Mouse (Mus musculus) neural tube, embryonic 11.5 days (tissue): ENCODE measurements around the gene Apob. TPM values are rescaled to one million over a fixed set of nuclear protein-coding genes. Genes with fewer than 3 reads are reported as not detected.

ENCODE experiments used
- ATAC-seq: fragments of 200-750 bp; cut with Nextera tagmentation; 2 replicates; pipeline ENCODE4 v1.8.0; 2017; ENCODE audit warnings: moderate number of reproducible peaks, mild to moderate bottlenecking, moderate TSS enrichment, moderate library complexity; ENCODE audit not compliant: insufficient read depth, low FRiP score, low TSS enrichment
- DNase-seq: peaks from one replicate; pipeline ENCODE4 v3.0.0-alpha.2; 2015; ENCODE audit warnings: low spot score
- H3K27ac ChIP-seq: fragments of 300-500 bp; sonication (generic); 2 replicates; pipeline ENCODE4 v1.5.1; 2014; ENCODE audit warnings: low read depth, mild to moderate bottlenecking, low read length
- H3K27me3 ChIP-seq: fragments of 300-500 bp; sonication (generic); 2 replicates; pipeline ENCODE4 v1.6.1; 2014; ENCODE audit warnings: mild to moderate bottlenecking, low read length, mixed read lengths; ENCODE audit not compliant: control insufficient read depth, insufficient read depth
- H3K36me3 ChIP-seq: fragments of 300-500 bp; sonication (generic); 2 replicates; pipeline ENCODE4 v1.6.1; 2014; ENCODE audit warnings: mild to moderate bottlenecking, low read length, moderate library complexity, mixed read lengths; ENCODE audit not compliant: control insufficient read depth, insufficient read depth
- H3K4me1 ChIP-seq: fragments of 300-500 bp; sonication (generic); 2 replicates; pipeline ENCODE4 v1.6.1; 2014; ENCODE audit warnings: low read length, mixed read lengths; ENCODE audit not compliant: control insufficient read depth, insufficient read depth
- H3K4me2 ChIP-seq: fragments of 300-500 bp; sonication (generic); 2 replicates; pipeline ENCODE4 v1.6.1; 2014; ENCODE audit warnings: low read depth, mild to moderate bottlenecking, moderate library complexity
- H3K4me3 ChIP-seq: fragments of 300-500 bp; sonication (generic); 2 replicates; pipeline ENCODE4 v1.5.1; 2014; ENCODE audit warnings: low read depth, low read length
- H3K9ac ChIP-seq: fragments of 300-500 bp; sonication (generic); 2 replicates; pipeline ENCODE4 v1.6.1; 2014; ENCODE audit warnings: mild to moderate bottlenecking, low read length
- H3K9me3 ChIP-seq: fragments of 300-500 bp; sonication (generic); 2 replicates; pipeline ENCODE4 v1.6.1; 2016; ENCODE audit warnings: low read length; ENCODE audit not compliant: control insufficient read depth
- WGBS: fragments of 180-500 bp; shearing (Covaris S2); extraction: QIAGEN DNeasy Blood & Tissue Kit; methylation state at CpG from one replicate; pipeline ENCODE4 v1.1.7; 2014; 5-methylcytosine and 5-hydroxymethylcytosine counted together
- polyA plus RNA-seq: library from polyadenylated mRNA; unstranded; fragments of >200 nt; fragmentation: Nextera tagmentation; extraction: Ambion mirVana; gene quantifications from 2 replicates; pipeline ENCODE4 v1.2.1, GENCODE M21; 2014

Gene Apob
- polyA plus RNA-seq = 0.01 and 0.08 TPM in 2 replicates

DNA sequence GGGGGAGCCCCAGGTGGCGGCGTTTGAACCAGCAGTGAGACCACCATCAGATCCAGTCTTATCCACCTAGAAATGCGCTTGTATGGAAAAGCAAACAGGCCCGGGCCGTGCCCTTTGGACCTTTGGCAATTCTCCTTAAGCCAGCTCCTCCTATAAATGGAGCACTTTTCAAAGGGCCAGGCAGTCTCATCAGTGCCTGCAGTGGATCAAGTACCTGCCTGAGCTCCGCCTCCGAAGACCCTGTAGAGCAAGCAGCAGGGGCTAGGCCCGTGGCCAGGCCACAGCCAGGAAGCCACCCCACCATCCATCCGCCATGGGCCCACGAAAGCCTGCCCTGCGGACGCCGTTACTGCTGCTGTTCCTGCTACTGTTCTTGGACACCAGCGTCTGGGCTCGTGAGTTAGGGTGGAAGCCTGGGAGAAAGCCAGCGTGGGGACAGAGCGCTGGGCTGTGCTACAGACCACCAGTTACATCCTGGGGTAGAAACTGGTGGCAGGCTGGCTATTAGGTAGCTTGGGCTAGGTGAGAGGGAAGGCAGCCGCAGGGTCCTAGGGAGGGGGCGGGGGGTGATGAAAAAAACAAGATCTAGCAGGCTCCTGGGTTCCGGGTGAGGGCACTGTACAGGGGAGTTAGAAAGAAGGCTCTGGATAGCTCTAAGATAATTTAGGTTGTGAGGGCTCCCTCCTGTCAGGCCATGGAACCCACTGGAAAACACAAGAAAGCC lies at the start of gene Apob:
Gene Apob (plus strand): TSS at position 183 of the 724 bp plus-strand sequence.
- H3K9ac ChIP-seq = no peak within 1 kb of the TSS
- DNase-seq (no peak), ATAC-seq (peak; percentile 38; the same call in 1 of the 2 replicates)
- H3K9me3 ChIP-seq = no peaks in the 10 kb centered on the region
- WGBS = 79% methylated on average over 20 of the region's 20 CpGs
- H3K4me2 ChIP-seq = no peak within 1 kb of the TSS
- no peak within 1 kb of the TSS for H3K27ac ChIP-seq
- no peaks in the 10 kb centered on the region for H3K4me1 ChIP-seq
- H3K4me3 ChIP-seq = no peak within 1 kb of the TSS
- no peaks in the 10 kb centered on the region for H3K27me3 ChIP-seq
- no peaks in the 10 kb centered on the region for H3K36me3 ChIP-seq

- WGBS = 60% methylated on average over 4 of the region's 4 CpGs
- Histone ChIP-seq H3K4me1 (no peaks in the 10 kb centered on the region), H3K4me3 (no peak overlapping the region), H3K9me3 (no peaks in the 10 kb centered on the region), H3K27me3 (no peaks in the 10 kb centered on the region), H3K4me2 (no peak overlapping the region), H3K36me3 (no peaks in the 10 kb centered on the region), H3K9ac (no peak overlapping the region), H3K27ac (no peak overlapping the region)
- DNase-seq (no peak), ATAC-seq (no peak)
These were observed 45.0 kb upstream of the Apob start for GRCm38 (mm10) chr12:7932405-7932920.

GRCm38 (mm10) chr12:7950098-7950745 lies 27.2 kb upstream of the Apob start:
- H3K4me3 ChIP-seq = no peak overlapping the region
- H3K9me3 ChIP-seq = no peaks in the 10 kb centered on the region
- H3K4me2 ChIP-seq = no peak overlapping the region
- no peaks in the 10 kb centered on the region for H3K36me3 ChIP-seq
- H3K27me3 ChIP-seq = no peaks in the 10 kb centered on the region
- ATAC-seq (no peak), DNase-seq (no peak)
- H3K9ac ChIP-seq = no peak overlapping the region
- no peaks in the 10 kb centered on the region for H3K4me1 ChIP-seq
- no peak overlapping the region for H3K27ac ChIP-seq
- 86% methylated on average over 9 of the region's 9 CpGs for WGBS

DNA sequence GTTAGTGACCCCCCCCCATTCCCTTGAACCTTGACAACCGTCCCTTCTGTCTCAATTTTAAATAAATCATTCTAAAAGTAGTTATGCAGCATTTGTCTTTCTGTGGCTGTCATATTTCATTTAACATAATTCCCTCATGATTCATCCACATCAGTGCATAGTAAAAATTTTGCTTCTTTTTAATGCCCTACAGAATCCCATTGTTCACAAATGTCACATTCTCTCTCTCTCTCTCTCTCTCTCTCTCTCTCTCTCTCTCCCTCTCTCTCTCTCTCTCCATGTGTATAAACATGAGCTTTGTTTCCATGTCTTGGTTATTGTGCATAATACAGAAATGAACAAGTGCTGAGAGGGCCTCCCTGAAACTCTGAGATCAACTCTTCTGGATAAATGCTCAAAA lies 18.6 kb upstream of the Apob start:
- H3K4me3 ChIP-seq = no peak overlapping the region

GRCm38 (mm10) chr12:7959310-7959918 lies 18.0 kb upstream of the Apob start:
- H3K9me3 ChIP-seq = no peaks in the 10 kb centered on the region
- no peak for ATAC-seq
- 86% methylated on average over 6 of the region's 6 CpGs for WGBS

More for the DNA sequence above, 18.6 kb upstream of the Apob start:
- DNase-seq = no peak
- no peak overlapping the region for H3K27ac ChIP-seq
- H3K4me1 ChIP-seq = no peaks in the 10 kb centered on the region
- WGBS = 89% methylated on average over 1 of the region's 1 CpGs
- H3K27me3 ChIP-seq = no peaks in the 10 kb centered on the region
- no peak overlapping the region for H3K4me2 ChIP-seq
- ATAC-seq = no peak
- no peaks in the 10 kb centered on the region for H3K9me3 ChIP-seq
- H3K9ac ChIP-seq = no peak overlapping the region
- H3K36me3 ChIP-seq = no peaks in the 10 kb centered on the region

DNA sequence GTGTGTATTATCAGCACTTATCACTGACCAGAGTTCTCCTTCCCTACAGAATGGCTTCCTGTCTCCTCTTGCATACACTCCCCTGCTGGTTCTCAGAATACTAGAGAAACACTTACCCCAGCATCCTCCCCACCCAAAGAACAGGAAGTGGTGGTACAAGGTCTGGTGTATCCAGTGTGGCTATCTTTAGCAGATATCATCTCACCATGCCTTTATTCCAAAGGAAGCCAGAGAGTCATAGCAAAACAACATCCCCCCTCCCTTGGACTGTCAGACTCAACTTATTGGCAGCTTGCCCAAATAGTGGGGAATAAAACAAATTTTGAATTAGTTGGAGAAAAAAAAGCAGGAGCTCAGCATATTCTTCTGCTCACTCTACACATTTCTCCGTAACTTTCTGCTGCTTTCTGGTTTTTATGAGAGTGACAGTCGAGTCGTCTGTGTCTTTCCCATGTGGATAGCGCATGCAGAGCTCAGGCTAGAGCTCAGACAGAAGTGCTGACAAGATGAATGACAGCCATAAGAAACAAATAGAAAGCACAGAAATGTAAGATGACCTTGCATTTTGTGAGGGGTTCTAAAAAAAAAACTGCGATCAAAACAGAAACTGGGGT lies 15.0 kb upstream of the Apob start:
- WGBS = 74% methylated on average over 5 of the region's 5 CpGs
- Histone ChIP-seq H3K4me2 (no peak overlapping the region), H3K36me3 (no peaks in the 10 kb centered on the region), H3K4me1 (no peaks in the 10 kb centered on the region), H3K4me3 (no peak overlapping the region), H3K27me3 (no peaks in the 10 kb centered on the region), H3K9me3 (no peaks in the 10 kb centered on the region), H3K27ac (no peak overlapping the region), H3K9ac (no peak overlapping the region)
- no peak for DNase-seq
- no peak for ATAC-seq

More at GRCm38 (mm10) chr12:7959310-7959918, 18.0 kb upstream of the Apob start:
- Histone ChIP-seq H3K9ac (no peak overlapping the region), H3K27me3 (no peaks in the 10 kb centered on the region), H3K36me3 (no peaks in the 10 kb centered on the region), H3K4me2 (no peak overlapping the region), H3K27ac (no peak overlapping the region), H3K4me3 (no peak overlapping the region), H3K4me1 (no peaks in the 10 kb centered on the region)
- no peak for DNase-seq

DNA sequence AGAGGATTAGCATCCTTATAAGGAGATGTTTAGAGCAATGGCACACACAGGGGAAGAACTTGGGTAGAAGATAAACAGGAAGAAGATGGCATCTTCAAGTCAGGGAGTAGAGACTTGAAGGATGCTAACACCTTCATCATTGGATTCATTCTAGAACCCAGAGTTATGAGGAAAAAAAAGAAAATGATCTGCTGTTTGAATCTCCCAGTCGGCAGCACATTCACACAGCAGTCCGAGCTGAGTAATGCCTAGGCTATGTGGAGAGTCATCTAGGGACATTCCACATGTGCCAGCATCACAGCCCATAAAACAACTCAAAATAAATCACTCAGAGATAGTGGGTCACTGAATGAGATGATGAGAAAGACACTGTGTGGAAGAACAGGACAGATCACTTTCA lies 10.2 kb upstream of the Apob start:
- Histone ChIP-seq H3K4me2 (no peak overlapping the region), H3K9ac (no peak overlapping the region), H3K4me3 (no peak overlapping the region), H3K36me3 (no peaks in the 10 kb centered on the region), H3K27ac (no peak overlapping the region), H3K9me3 (no peaks in the 10 kb centered on the region), H3K27me3 (no peaks in the 10 kb centered on the region), H3K4me1 (no peaks in the 10 kb centered on the region)
- 90% methylated on average over 2 of the region's 2 CpGs for WGBS
- ATAC-seq = no peak
- DNase-seq = no peak

- Histone ChIP-seq H3K4me3 (no peak overlapping the region), H3K27ac (no peak overlapping the region), H3K36me3 (no peaks in the 10 kb centered on the region), H3K4me1 (no peaks in the 10 kb centered on the region), H3K9me3 (no peaks in the 10 kb centered on the region), H3K27me3 (no peaks in the 10 kb centered on the region), H3K4me2 (no peak overlapping the region), H3K9ac (no peak overlapping the region)
- 82% methylated on average over 2 of the region's 2 CpGs for WGBS
- ATAC-seq (no peak), DNase-seq (no peak)
These were observed 7.1 kb upstream of the Apob start for GRCm38 (mm10) chr12:7970301-7970700.
